Mouse (Mus musculus) stomach, postnatal 0 days (tissue): ENCODE data around the gene Tia1.

Source experiments
- CTCF ChIP-seq: IDR thresholded peaks from 2 replicates; pipeline ENCODE4 v1.5.1; 2016; ENCODE audit warnings: antibody characterized with exemption, low read depth, mild to moderate bottlenecking, moderate library complexity
- EP300 ChIP-seq: optimal IDR thresholded peaks from 2 replicates; pipeline ENCODE3; 2016; ENCODE audit warnings: antibody characterized with exemption

GRCm38 (mm10) chr6:86356956-86357355 is 47.1 kb upstream of the Tia1 start:
- TF ChIP-seq CTCF (no peak), EP300 (no peak)
